Mouse (Mus musculus) liver, embryonic 14.5 days (tissue): Measurements from ENCODE around the gene Kremen2. TPM values are rescaled to one million over a fixed set of nuclear protein-coding genes. Genes with fewer than 3 reads are reported as not detected.

Experiments
- ATAC-seq: fragments of 200-750 bp; cut with Nextera tagmentation; 2 replicates; pipeline ENCODE4 v1.8.0; 2017; ENCODE audit warnings: moderate number of reproducible peaks, mild to moderate bottlenecking, moderate library complexity; ENCODE audit not compliant: insufficient read depth
- DNase-seq, 3 experiments: peaks; one replicate each; pipeline ENCODE4 v3.0.0-alpha.2; 2012 to 2013; ENCODE audit warnings: low read depth in 3 of 3, low spot score in 3 of 3
- H3K27ac ChIP-seq: fragments of 300-500 bp; sonication (generic); 2 replicates; pipeline ENCODE4 v1.5.1; 2014; ENCODE audit warnings: moderate library complexity, mild to moderate bottlenecking, control low read depth, inconsistent platforms
- H3K27me3 ChIP-seq: fragments of 300-500 bp; sonication (generic); 2 replicates; pipeline ENCODE4 v1.6.1; 2014; ENCODE audit warnings: mild to moderate bottlenecking, low read length, moderate library complexity; ENCODE audit not compliant: control insufficient read depth, insufficient read depth
- H3K36me3 ChIP-seq: fragments of 300-500 bp; sonication (generic); replicated peaks from 2 replicates; pipeline ENCODE4 v1.6.1; 2014; ENCODE audit warnings: low read depth; ENCODE audit not compliant: control insufficient read depth, insufficient read depth
- H3K4me1 ChIP-seq, 2 experiments: fragments of 200-500 bp in 1 of 2; fragments of 300-500 bp in 1 of 2; sonication (generic) in 1 of 2; replicated peaks; 2 replicates each; pipeline ENCODE4 v1.6.1; 2012 to 2014; ENCODE audit warnings: antibody characterized with exemption in 1 of 2, inconsistent platforms in 1 of 2, low read length in 1 of 2; ENCODE audit not compliant: control insufficient read depth in 2 of 2, insufficient read depth in 2 of 2
- H3K4me2 ChIP-seq: fragments of 300-500 bp; sonication (generic); 2 replicates; pipeline ENCODE4 v1.6.1; 2014; ENCODE audit warnings: low read depth, mild to moderate bottlenecking, control low read depth, moderate library complexity
- H3K4me3 ChIP-seq, 2 experiments: fragments of 200-500 bp in 1 of 2; fragments of 300-500 bp in 1 of 2; sonication (generic) in 1 of 2; 2 replicates each; pipeline ENCODE4 v1.5.1; 2012 to 2014; ENCODE audit warnings: low read depth in 2 of 2, low read length in 2 of 2, mild to moderate bottlenecking in 2 of 2, control low read depth in 1 of 2, inconsistent platforms in 1 of 2, moderate library complexity in 1 of 2; ENCODE audit not compliant: insufficient read depth in 1 of 2
- H3K9ac ChIP-seq: fragments of 300-500 bp; sonication (generic); replicated peaks from 2 replicates; pipeline ENCODE4 v1.6.1; 2014; ENCODE audit warnings: mild to moderate bottlenecking, control low read depth, moderate library complexity
- H3K9me3 ChIP-seq: fragments of 300-500 bp; sonication (generic); 2 replicates; pipeline ENCODE4 v1.6.1; 2016; ENCODE audit warnings: low read length, mixed read lengths; ENCODE audit not compliant: control insufficient read depth
- CTCF ChIP-seq: IDR thresholded peaks from 2 replicates; pipeline ENCODE4 v1.5.1; 2016; ENCODE audit warnings: antibody characterized with exemption, low read depth, control low read depth
- EP300 ChIP-seq: IDR thresholded peaks from 2 replicates; pipeline ENCODE4 v1.6.1; 2016; ENCODE audit warnings: antibody characterized with exemption, low read depth
- WGBS: fragments of 180-500 bp; shearing (Covaris S2); extraction: QIAGEN DNeasy Blood & Tissue Kit; methylation state at CpG from one replicate; pipeline ENCODE4 v1.1.7; 2014; ENCODE audit not compliant: insufficient replicate concordance; 5-methylcytosine and 5-hydroxymethylcytosine counted together
- polyA plus RNA-seq, 2 experiments: library from polyadenylated mRNA; depleted of rRNA in 1 of 2; stranded (reverse) in 1 of 2; unstranded in 1 of 2; fragments of >200 nt; fragmentation: Nextera tagmentation in 1 of 2; extraction: Ambion mirVana in 1 of 2; gene quantifications; 2 replicates each; pipeline versions ENCODE4 v1.2.1 to v1.2.3; 2012 to 2014

Kremen2 gene
- polyA plus RNA-seq, 2 experiments = 0.02 TPM; not detected in 1

DNA sequence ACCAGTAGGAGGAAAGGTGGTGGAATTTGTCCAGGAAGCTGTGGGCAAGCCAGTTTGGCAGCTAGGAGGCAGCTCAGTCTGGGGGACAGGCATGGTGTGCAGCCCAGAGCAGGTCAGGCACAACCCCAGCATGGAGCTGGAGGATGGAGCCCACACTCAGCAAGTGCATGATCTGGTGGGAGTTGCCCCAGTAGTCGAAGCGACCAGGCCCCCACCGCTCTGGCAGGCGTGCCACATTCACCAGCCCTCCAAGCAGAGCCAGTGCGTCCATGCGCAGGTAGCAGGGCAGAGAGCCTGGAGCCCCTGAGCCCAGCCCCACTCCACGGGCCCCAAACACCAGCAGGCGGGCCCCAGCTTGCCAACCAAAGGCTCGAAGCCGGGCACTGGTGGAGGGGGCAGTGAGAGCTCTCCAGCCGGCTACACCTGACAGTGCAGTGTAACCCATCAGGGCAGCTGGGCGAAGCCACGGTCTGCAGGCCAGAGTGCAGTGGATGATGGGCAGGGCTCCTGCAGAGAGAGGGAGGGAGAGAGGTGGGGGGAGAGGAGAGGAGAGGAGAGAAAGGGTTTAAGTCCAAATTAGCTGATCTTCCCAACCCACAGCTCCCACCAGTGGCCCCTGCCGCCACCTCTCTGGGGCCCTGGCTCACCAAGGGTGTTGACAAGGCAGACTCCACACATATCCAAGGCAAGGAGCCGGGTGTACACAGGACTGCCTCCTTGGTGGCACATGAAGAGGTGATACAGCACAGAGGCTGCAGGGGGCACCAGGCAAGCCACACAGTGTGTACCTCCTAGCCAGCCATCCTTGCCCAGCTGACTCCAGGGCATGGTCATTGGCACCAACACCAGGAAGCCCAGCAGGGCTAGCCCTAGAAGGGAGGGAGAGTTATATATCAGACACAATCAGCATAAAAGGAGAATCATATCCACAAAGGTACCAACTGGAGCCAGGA, 7.9 kb downstream of the Kremen2 start:
- no peak overlapping the region for H3K9ac ChIP-seq
- H3K27me3 ChIP-seq = peaks cover 39% of the 10 kb centered on the region
- no peak overlapping the region for H3K27ac ChIP-seq
- peaks cover 3% of the 10 kb centered on the region for H3K36me3 ChIP-seq
- ATAC-seq (no peak), DNase-seq (no peak)
- peaks cover 6 to 7% of the 10 kb centered on the region in 2 experiments; a peak in 3 of 4 replicates for H3K4me1 ChIP-seq
- WGBS = 71% methylated on average over 15 of the region's 15 CpGs
- TF ChIP-seq EP300 = no peak
- peak; percentile 54 for TF ChIP-seq CTCF
- no peak overlapping the region for H3K4me2 ChIP-seq
- H3K4me3 ChIP-seq = no peak overlapping the region
- H3K9me3 ChIP-seq = no peaks in the 10 kb centered on the region

DNA sequence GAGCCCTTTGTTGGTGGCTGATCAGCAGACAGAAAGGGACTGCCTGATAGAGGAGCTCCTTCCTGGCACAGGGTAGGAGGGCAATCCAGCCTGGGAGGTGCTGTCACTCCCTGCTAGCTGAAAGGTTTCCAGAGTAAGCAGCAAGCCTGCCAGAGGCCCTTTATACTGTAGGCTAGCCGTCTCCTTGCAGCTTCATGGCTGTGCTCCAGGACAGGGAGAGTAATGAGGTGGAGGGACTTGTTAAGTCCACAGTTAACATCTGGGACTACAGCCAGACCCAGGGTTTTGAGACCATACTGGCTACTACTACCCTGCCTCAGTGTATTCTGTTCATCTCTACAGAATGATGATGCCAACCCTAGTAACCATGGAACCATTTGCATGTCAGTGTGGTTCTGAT, 11.3 kb downstream of the Kremen2 start:
- Histone ChIP-seq H3K4me2 (no peak overlapping the region), H3K27ac (no peak overlapping the region), H3K4me3 (no peak overlapping the region), H3K9me3 (no peaks in the 10 kb centered on the region), H3K36me3 (peaks cover 3% of the 10 kb centered on the region), H3K4me1 (no peaks in the 10 kb centered on the region; a peak in 1 of 4 replicates), H3K27me3 (peaks cover 9% of the 10 kb centered on the region), H3K9ac (no peak overlapping the region)
- ATAC-seq (no peak), DNase-seq (no peak)
- TF ChIP-seq CTCF (no peak), EP300 (no peak)
- 54% methylated on average over 1 of the region's 1 CpGs for WGBS

DNA sequence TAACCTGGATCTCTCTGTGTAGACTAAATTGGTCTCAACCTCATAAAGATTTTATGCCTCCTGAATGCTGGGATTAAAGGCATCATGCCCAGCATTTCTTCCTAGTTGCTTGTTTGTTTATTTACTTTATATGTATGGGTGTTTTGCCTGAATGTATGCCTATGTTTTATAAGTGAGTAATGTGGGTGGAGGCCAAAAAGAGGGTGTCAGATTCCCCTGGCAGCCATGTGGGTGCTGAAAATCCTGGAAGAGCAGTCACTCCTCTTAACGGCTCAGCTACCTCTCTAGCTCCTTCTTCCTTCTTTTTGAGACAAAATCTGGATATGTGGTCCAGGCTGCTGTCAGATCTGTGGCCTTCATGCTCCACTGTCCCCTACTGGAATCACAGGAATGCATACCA, 15.2 kb downstream of the Kremen2 start:
- H3K4me3 ChIP-seq = no peak overlapping the region
- H3K4me2 ChIP-seq = no peak overlapping the region
- no peak for TF ChIP-seq CTCF
- TF ChIP-seq EP300 = no peak
- no peaks in the 10 kb centered on the region for H3K9me3 ChIP-seq
- H3K27me3 ChIP-seq = no peaks in the 10 kb centered on the region
- 58% methylated on average over 1 of the region's 1 CpGs for WGBS
- H3K4me1 ChIP-seq = peaks cover 5 to 11% of the 10 kb centered on the region in 2 experiments
- H3K36me3 ChIP-seq = peaks cover 3% of the 10 kb centered on the region
- no peak overlapping the region for H3K9ac ChIP-seq
- H3K27ac ChIP-seq = no peak overlapping the region
- ATAC-seq (no peak), DNase-seq (no peak)

DNA sequence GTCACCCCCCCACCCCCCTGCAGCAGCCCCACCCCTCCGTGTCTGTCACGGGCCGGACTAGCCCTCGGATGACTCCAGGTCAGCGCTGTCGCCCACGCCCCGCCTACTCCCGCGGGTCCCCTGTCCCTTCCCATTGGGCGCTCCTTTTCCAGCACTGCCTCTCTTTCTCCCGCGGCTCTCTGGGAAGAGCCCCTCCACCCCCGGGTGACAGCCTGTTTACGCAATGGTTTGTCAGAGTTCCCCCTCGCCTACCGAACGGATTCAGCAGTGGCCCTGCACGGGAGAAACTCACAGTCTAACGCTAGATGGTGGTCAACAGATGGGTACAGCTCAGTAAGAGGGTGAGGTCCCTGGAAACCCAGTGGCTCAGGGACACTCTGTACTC, 18.9 kb downstream of the Kremen2 start:
- H3K9me3 ChIP-seq = no peaks in the 10 kb centered on the region
- TF ChIP-seq EP300 (no peak), CTCF (peak; percentile 52)
- ATAC-seq (peak; percentile 84), DNase-seq (peak; percentile 58 to 73 (median 60))
- no peaks in the 10 kb centered on the region for H3K27me3 ChIP-seq
- peak overlapping the region; percentile 84 for H3K9ac ChIP-seq
- H3K27ac ChIP-seq = peak overlapping the region; percentile 42
- under 1% methylated on average over 20 of the region's 20 CpGs for WGBS
- peak overlapping the region; percentile 67 to 71 for H3K4me3 ChIP-seq
- peaks cover 8 to 15% of the 10 kb centered on the region in 2 experiments for H3K4me1 ChIP-seq
- H3K36me3 ChIP-seq = no peaks in the 10 kb centered on the region
- H3K4me2 ChIP-seq = peak overlapping the region; percentile 80

DNA sequence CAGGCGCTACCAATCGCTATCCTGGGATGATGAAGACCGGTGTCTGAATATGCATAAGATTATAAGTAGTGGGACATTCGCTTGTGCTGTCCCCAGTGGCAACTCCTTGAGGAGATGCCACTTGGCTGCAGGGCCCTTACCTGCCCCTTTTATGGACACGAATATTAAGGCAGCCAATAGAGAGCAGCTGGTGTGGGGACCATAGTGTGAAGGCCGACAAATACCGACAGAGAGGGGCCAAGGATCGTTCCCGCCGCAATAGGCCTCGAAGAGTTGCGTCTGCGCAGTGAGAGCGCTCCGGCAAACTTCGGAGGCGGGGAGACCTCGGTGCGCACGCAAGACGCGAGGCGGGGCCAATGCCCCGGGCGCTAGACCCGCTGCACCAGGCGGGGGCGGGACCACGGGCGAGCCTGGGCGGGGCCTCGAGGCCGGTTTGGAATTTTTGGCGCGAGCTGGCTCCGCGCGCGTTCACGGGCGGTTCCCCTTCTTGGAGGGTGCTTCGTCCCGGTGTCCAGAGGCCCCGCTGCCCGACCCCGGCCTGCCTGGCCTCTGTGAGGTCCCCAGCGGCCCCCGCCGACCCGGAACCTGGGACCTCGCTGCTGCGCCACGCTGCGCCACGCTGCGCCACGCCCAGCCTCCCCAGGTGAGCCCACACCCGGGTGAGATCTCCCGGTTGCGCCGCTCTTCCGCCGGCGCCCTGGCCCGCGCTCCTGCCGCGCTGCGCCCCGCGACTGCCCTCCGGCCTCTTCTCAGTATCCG, 19.5 kb downstream of the Kremen2 start, which contains the start of gene Pkmyt1:
Gene Pkmyt1, plus strand, starts transcription at position 338 of the 759 bp plus-strand sequence.
- Histone ChIP-seq H3K4me3 (peak within 1 kb of the TSS; percentile 67 to 71), H3K9me3 (no peaks in the 10 kb centered on the region), H3K4me2 (peak within 1 kb of the TSS; percentile 80), H3K27ac (peak within 1 kb of the TSS; percentile 78), H3K4me1 (peaks cover 8 to 18% of the 10 kb centered on the region in 2 experiments), H3K27me3 (no peaks in the 10 kb centered on the region), H3K9ac (peak within 1 kb of the TSS; percentile 84), H3K36me3 (no peaks in the 10 kb centered on the region)
- ATAC-seq (peak; percentile 92), DNase-seq (peak; percentile 86 to 89 (median 87))
- 2% methylated on average over 72 of the region's 73 CpGs for WGBS
- TF ChIP-seq CTCF = 0 out of 2 replicates have a peak, but pooled peaks have one; percentile 6
- TF ChIP-seq EP300 = no peak
